In the genomic region with DNA sequence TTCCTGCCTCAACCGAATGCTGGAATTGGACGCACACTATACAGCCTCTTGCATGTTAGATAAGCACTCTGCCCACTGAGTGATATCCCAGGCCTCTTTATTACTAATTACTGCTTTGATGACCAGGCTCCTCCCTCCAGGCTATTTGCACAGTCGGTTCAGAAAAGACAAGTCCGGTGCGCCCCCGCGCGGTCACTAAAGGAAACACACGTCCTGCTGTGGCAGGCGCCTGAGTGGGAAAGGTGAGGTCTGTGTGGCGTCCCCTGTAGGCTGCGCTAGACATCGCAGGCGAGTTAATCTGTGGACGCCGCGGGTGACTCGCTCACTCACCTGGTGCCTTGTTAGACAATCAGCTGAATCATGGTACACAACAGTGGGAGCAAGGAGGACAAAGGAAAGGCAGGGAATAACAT, we compare ENCODE assay signal across 8 mouse cellular contexts. TPM values are rescaled to one million over a fixed set of nuclear protein-coding genes. Genes with fewer than 3 reads are reported as not detected.
A peak's percentile ranks its signal among the peaks of the same experiment; 100 is the strongest.
DNase-seq lines count a peak whose midpoint lies in the region; ATAC-seq and TF ChIP-seq lines count a peak whose summit lies in the region.

No protein-coding gene starts in this region.

- no peak overlapping the region for H3K4me2 ChIP-seq in limb, embryonic 11.5 days (ENCODE audit: low read depth, severe bottlenecking)
- no peak overlapping the region for H3K4me2 ChIP-seq in midbrain, postnatal 0 days (ENCODE audit: low read depth, low read length, poor library complexity, severe bottlenecking)

- no peaks in the 10 kb centered on the region for H3K4me1 ChIP-seq in limb, embryonic 11.5 days (ENCODE audit: control insufficient read depth, insufficient read depth, low read length)
- H3K4me1 ChIP-seq in midbrain, postnatal 0 days (ENCODE audit: insufficient read depth, low read length): no peaks in the 10 kb centered on the region
- no peaks in the 10 kb centered on the region for H3K4me1 ChIP-seq in spleen, adult 2 months (ENCODE audit: control insufficient read depth, insufficient read depth, insufficient read length)

- no peaks in the 10 kb centered on the region for H3K27me3 ChIP-seq in limb, embryonic 11.5 days (ENCODE audit: control insufficient read depth, insufficient read depth, low read length)
- no peaks in the 10 kb centered on the region for H3K27me3 ChIP-seq in midbrain, postnatal 0 days (ENCODE audit: insufficient read depth, low read length)
- no peaks in the 10 kb centered on the region for H3K27me3 ChIP-seq in spleen, adult 2 months (ENCODE audit: control insufficient read depth, insufficient read depth, low read length)

- no peak for TF ChIP-seq POLR2A in spleen, adult 2 months (IDR thresholded peaks at IDR 0.05; ENCODE audit: low read depth, low read length)

- no peak overlapping the region for H3K4me3 ChIP-seq in limb, embryonic 11.5 days (ENCODE audit: low read depth, low read length)
- H3K4me3 ChIP-seq in midbrain, postnatal 0 days (ENCODE audit: low read depth, low read length): no peak overlapping the region
- no peak overlapping the region for H3K4me3 ChIP-seq in spleen, adult 2 months (ENCODE audit: extremely low read depth, insufficient read depth, insufficient read length)

- no peak overlapping the region for H3K27ac ChIP-seq in limb, embryonic 11.5 days (replicated peaks; ENCODE audit: low read depth, low read length)
- H3K27ac ChIP-seq in midbrain, postnatal 0 days (ENCODE audit: low read depth, low read length): no peak overlapping the region
- H3K27ac ChIP-seq in spleen, adult 2 months (ENCODE audit: insufficient read depth, low read length): no peak overlapping the region

- ATAC-seq in limb, embryonic 11.5 days (ENCODE audit: insufficient number of reproducible peaks, low FRiP score, low TSS enrichment, low read depth): no peak
- 0 out of 2 replicates have a peak, but pooled peaks have one; percentile 20 for ATAC-seq in midbrain, postnatal 0 days (ENCODE audit: low FRiP score)

- WGBS in limb, embryonic 11.5 days: 1% methylated on average over 18 of the region's 18 CpGs
- 1% methylated on average over 18 of the region's 18 CpGs for WGBS in midbrain, postnatal 0 days
- 4% methylated on average over 18 of the region's 18 CpGs for WGBS in spleen, adult 2 months

- no peaks in the 10 kb centered on the region for H3K9me3 ChIP-seq in limb, embryonic 11.5 days (ENCODE audit: control insufficient read depth, low read length)
- H3K9me3 ChIP-seq in midbrain, postnatal 0 days (ENCODE audit: low read length): no peaks in the 10 kb centered on the region

- H3K36me3 ChIP-seq in limb, embryonic 11.5 days (ENCODE audit: control insufficient read depth, insufficient read depth, low read length): no peaks in the 10 kb centered on the region
- no peaks in the 10 kb centered on the region for H3K36me3 ChIP-seq in midbrain, postnatal 0 days (ENCODE audit: insufficient read depth, low read length)
- no peaks in the 10 kb centered on the region for H3K36me3 ChIP-seq in spleen, adult 2 months (ENCODE audit: control insufficient read depth, insufficient read depth, low read length)

- DNase-seq in 3T3-L1 (ENCODE audit: low read depth, low spot score): peak; percentile 94
- DNase-seq in adrenal gland, postnatal 10 days: peak; percentile 98
- peak; percentile 92 for DNase-seq in embryo, embryonic 9.5 days (ENCODE audit: extremely low spot score)
- DNase-seq in heart, adult 18-20 months: peak; percentile 93 to 99
- DNase-seq in kidney, adult 8-10 months: peak; percentile 94 to 98
- peak; percentile 96 for DNase-seq in limb, embryonic 11.5 days (ENCODE audit: low spot score)
- peak; percentile 95 for DNase-seq in midbrain, postnatal 0 days (ENCODE audit: low spot score)
- DNase-seq in spleen, adult 2 months (ENCODE audit: low read depth in 1 of 2, low spot score in 2 of 2): peak; percentile 69 to 87

- peak; percentile 99 for TF ChIP-seq CTCF in midbrain, postnatal 0 days (IDR thresholded peaks at IDR 0.05)
- peak; percentile 98 for TF ChIP-seq CTCF in spleen, adult 2 months (IDR thresholded peaks at IDR 0.05; ENCODE audit: extremely low read depth, insufficient read depth, insufficient read length, insufficient replicate concordance)

- H3K9ac ChIP-seq in limb, embryonic 11.5 days (ENCODE audit: low read length): no peak overlapping the region
- no peak overlapping the region for H3K9ac ChIP-seq in midbrain, postnatal 0 days (replicated peaks; ENCODE audit: low read length, poor library complexity, severe bottlenecking)

RNA-seq across cellular contexts. Expression of a gene that starts 11.0 kb away (rescaled TPM):
- 1 to 10 TPM; 4.2 to 7.4 TPM for total RNA-seq in adrenal gland, postnatal 10 days (2021)
- 10 to 100 TPM; 18.9 to 24.9 TPM for total RNA-seq in heart, adult 18-20 months (2021)
- 0.47 and 0.59 TPM in 2 replicates for polyA plus RNA-seq in limb, embryonic 11.5 days (2014; fragmentation: Nextera tagmentation; extraction: Ambion mirVana)
- total RNA-seq in midbrain, postnatal 0 days (2014; rRNA removed): 2.1 and 2.6 TPM in 2 replicates
- 1.1 and 1.3 TPM in 2 replicates for polyA plus RNA-seq in midbrain, postnatal 0 days (2015; fragmentation: Nextera tagmentation; extraction: Ambion mirVana)
- polyA plus RNA-seq in spleen, adult 2 months (2012; rRNA removed): 0.63 and 1.00 TPM in 2 replicates

RNA-seq across cellular contexts. Expression of a gene that starts 15.3 kb away (rescaled TPM):
- 10 to 100 TPM; 16.5 to 16.6 TPM for total RNA-seq in adrenal gland, postnatal 10 days (2021)
- total RNA-seq in heart, adult 18-20 months (2021): 1 to 10 TPM; 2.6 to 3.0 TPM
- polyA plus RNA-seq in limb, embryonic 11.5 days (2014; fragmentation: Nextera tagmentation; extraction: Ambion mirVana): 3.7 and 4.2 TPM in 2 replicates
- 16.6 and 25.6 TPM in 2 replicates for total RNA-seq in midbrain, postnatal 0 days (2014; rRNA removed)
- polyA plus RNA-seq in midbrain, postnatal 0 days (2015; fragmentation: Nextera tagmentation; extraction: Ambion mirVana): 5.2 and 5.5 TPM in 2 replicates
- 2.9 and 3.5 TPM in 2 replicates for polyA plus RNA-seq in spleen, adult 2 months (2012; rRNA removed)

RNA-seq across cellular contexts. Expression of a gene that starts 58.7 kb away (rescaled TPM):
- total RNA-seq in adrenal gland, postnatal 10 days (2021): 100 to 1,000 TPM; 142 to 146 TPM
- total RNA-seq in heart, adult 18-20 months (2021): 10 to 100 TPM; 74.1 to 78.0 TPM
- 608 and 644 TPM in 2 replicates for polyA plus RNA-seq in limb, embryonic 11.5 days (2014; fragmentation: Nextera tagmentation; extraction: Ambion mirVana)
- 79.2 and 82.4 TPM in 2 replicates for total RNA-seq in midbrain, postnatal 0 days (2014; rRNA removed)
- 187 and 198 TPM in 2 replicates for polyA plus RNA-seq in midbrain, postnatal 0 days (2015; fragmentation: Nextera tagmentation; extraction: Ambion mirVana)
- polyA plus RNA-seq in spleen, adult 2 months (2012; rRNA removed): 16.3 and 16.6 TPM in 2 replicates

RNA-seq across cellular contexts. Expression of a gene that starts 59.0 kb away (rescaled TPM):
- total RNA-seq in adrenal gland, postnatal 10 days (2021): 10 to 100 TPM; 41.1 to 41.5 TPM
- 10 to 100 TPM; 22.4 to 30.2 TPM for total RNA-seq in heart, adult 18-20 months (2021)
- 42.5 and 53.3 TPM in 2 replicates for polyA plus RNA-seq in limb, embryonic 11.5 days (2014; fragmentation: Nextera tagmentation; extraction: Ambion mirVana)
- 2.9 and 4.1 TPM in 2 replicates for total RNA-seq in midbrain, postnatal 0 days (2014; rRNA removed)
- polyA plus RNA-seq in midbrain, postnatal 0 days (2015; fragmentation: Nextera tagmentation; extraction: Ambion mirVana): 15.6 and 20.6 TPM in 2 replicates
- 8.2 and 9.2 TPM in 2 replicates for polyA plus RNA-seq in spleen, adult 2 months (2012; rRNA removed)
